Mouse (Mus musculus): ENCODE results near the gene Bmp4.

Gene Bmp4

DNA sequence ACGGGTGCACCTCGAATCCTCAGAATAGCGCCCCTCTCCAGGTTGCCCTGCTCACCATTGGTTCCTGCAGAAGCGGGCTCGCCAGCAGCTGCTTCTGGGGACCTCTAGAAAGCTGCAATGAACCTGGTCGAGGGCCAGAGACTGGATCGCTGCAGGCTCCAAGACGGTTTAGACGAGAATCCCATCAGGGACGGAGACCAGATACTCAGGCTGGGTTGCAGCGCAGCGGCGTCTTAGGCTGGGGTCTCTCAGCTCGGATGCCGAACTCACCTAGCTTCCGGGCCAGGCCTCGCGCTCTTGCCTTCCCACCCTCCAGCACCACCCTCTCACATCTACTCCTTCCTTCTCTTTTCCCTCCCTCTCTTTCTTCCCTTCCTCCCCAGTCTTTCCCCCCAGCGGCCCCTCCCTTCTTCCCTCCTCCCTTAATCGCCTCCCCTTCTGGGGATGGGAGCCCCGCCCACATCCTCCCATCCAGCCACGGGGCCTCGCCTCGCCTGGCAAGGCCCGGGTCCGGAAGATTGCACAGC lies at the start of gene Bmp4:
Bmp4 (minus strand) TSS at position 421 of the 527 bp plus-strand sequence.
- DNase-seq (ENCODE audit: low read depth, low spot score), result no peak

DNA sequence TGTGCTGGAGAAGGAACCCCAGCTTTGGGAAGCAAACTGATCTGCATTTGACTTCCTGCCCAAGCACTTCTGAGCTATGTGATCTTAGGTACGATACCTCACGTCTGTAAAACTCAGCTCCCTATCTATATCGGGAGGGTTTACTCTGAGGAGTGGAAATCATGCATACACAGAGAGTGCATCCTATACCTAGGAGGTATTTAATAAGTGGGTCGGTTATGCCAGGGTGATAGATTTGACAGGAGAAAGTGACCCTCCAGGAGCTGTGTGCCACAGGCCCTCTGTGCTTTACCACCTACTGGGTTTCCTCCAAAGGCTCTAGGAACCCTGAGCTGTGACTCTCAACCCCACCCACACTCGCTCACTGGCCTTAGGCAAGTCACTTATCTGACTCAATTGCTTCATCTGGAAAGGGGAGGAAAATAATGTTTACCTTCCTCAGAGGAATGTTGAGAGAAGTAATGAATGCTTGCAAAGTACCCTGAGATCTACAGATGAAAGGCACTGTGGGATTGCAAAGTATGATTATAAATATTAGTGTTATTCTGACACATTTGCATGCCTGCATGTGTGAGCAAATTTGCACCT lies 49.1 kb upstream of the Bmp4 start:
- peak; percentile 5 for DNase-seq (ENCODE audit: low read depth, low spot score)

DNA sequence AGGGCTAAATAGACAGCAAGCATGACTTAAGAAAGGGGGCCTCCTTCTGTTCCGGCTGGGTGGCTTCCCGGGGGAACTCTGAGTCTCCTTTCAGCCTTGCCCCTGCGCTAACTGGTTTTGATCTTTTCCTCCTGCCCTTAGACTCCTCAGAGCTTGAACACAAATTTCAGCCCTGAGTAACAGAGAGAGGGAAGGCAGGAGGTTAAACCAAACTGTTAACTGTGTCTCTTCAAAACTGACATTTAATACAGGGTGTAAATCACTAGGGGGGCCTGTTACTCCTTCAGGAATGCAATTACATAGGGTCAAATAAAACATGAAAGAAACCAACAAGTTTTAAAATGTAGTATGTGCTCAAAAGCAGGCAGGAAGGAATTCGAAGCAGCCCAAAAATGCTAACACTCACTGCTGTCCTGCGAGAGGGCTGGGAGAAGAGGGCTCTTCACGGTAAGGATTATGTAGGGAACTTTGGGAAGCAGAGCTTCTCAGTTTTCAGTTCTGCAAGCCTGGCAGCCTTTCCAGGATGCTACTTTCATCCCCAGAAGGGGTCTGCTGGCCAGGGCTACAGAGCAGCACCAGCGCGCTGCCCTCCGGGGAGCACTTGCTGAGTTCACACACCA lies 46.1 kb upstream of the Bmp4 start:
- peak; percentile 26 for DNase-seq (ENCODE audit: low read depth, low spot score)

DNA sequence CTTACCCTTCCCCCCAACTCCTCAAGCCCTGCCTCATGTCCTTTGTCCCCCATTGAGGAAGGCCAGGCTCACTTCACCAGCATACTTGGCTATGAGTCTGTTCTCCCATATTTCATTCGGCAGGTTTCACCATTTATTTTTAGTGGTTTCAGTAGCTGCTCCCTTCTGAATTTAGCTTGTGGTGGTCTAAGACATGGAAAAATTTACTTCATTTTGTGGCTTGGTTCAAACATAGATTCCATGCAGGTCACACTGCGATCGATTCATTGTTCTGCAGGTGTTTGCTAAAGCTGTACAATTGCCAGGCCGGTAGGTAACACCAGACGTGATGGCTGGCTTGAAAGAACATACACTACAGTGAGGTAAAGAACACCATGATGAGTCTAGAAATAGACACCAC lies 39.8 kb upstream of the Bmp4 start:
- no peak for DNase-seq (ENCODE audit: low read depth, low spot score)

DNA sequence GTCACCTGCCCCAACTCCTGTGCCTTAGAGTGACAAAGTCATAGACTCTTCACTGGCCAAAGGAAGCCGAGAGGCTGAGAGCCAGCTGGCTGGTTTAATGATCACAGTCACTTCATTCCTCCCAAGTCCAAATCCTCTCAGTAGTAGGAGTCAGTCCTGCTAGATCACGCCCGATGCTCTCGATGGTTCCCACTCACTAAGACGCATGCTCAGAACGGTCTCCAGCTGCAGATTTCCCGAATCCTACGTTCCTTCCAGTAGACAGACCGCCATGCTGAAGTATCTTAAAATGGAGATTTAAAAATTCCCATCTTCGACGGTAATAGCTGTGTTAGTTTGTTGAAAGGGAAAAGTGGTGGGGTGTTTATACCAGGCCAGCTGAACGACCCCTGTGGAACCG lies 36.8 kb upstream of the Bmp4 start:
- no peak for DNase-seq (ENCODE audit: low read depth, low spot score)

DNA sequence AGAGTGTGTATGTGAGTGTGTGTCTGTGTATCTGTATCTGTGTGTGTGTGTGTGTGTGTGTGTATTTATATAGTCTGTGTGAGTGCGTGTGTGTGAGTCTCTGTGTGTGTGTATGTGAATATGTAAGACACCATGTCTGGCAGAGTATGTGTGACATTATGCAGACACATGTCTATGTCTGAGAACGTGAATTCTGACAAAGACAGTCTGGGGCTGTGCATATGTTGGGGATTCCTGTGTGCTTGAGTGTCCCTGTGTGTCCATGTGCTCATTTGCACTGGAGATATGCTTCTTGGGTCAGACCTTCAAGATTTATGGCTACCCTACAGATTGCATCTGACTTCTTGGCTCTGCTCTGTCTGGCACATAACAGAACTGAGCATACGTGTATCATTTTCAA lies 31.4 kb upstream of the Bmp4 start:
- DNase-seq (ENCODE audit: low read depth, low spot score), result no peak

DNA sequence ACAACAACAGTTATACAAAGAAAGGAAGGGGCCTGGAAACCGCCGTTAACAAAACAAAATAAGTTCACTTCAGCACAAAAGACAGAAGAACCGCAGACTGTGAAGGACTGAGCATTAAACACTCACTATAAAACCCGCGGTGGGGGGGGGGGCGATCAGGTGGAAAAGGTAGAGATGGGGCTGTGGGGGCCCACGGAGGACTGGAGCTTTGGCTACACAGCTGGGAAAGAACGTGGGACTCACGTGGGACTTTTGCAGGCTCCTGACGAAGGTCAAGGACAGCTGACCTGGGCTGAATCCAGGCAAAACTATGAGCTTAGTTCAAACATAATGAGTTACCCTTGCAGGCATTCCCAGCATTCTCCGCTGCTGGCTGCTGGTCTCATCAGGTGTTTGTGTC lies 28.8 kb upstream of the Bmp4 start:
- no peak for DNase-seq (ENCODE audit: low read depth, low spot score)

DNA sequence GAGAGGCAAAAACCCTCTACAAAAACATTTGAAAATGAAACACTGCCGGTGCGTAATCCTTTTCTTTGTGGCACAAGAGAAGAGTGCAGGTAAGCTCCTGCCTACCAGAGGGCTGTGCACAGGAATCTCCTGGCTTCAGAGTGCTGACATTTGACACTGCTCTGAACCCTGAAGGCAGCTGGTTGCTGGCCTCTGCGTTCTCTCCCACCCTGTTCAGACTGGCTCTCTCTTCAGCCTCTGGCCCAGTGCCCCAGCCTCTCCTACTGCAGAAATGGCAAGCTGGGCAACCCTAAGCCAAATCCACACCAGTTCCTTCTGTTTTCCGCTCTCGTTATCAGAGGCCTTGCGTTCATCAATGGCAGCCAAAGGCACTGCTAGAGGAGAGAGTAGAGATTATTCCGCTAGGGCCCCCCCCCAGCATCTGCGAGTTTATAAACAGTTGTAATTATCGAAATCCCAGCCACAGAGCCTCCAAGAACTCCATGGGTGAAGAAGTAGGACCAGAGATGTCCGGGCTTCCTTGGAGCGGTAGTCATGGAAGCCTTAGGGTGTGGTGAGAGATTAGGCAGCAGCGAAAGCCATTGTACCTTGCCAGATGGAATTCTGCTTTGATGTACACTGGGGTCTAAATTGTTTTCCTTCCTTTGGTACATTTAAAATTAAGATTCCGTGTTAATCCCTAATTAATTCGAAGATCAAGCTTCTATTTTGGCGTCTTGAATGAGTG lies 28.1 kb upstream of the Bmp4 start:
- DNase-seq (ENCODE audit: low read depth, low spot score), result no peak

DNA sequence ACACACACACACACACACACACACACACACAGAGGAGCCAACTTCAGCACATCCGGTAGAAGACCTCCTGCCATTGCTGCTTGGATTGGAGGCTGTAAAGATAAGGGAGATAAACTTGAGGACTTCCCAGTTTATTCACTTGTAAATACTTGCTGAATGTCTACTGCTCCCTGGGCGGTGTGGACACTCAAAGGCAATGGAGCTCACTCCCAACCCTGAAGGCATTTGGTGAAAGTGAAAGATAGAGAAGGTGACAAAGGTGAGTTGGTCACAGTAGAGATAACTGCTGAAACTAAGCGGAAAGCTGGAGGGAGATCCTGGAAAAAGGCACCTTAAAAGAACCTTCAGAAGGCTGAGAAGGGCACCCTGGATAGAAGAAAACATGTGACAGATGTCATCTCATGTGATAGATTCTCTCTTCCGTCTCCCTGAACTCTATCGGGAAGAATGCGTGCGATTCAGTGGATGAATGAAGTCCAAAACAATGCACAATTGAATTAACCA lies 22.1 kb upstream of the Bmp4 start:
- no peak for DNase-seq (ENCODE audit: low read depth, low spot score)

DNA sequence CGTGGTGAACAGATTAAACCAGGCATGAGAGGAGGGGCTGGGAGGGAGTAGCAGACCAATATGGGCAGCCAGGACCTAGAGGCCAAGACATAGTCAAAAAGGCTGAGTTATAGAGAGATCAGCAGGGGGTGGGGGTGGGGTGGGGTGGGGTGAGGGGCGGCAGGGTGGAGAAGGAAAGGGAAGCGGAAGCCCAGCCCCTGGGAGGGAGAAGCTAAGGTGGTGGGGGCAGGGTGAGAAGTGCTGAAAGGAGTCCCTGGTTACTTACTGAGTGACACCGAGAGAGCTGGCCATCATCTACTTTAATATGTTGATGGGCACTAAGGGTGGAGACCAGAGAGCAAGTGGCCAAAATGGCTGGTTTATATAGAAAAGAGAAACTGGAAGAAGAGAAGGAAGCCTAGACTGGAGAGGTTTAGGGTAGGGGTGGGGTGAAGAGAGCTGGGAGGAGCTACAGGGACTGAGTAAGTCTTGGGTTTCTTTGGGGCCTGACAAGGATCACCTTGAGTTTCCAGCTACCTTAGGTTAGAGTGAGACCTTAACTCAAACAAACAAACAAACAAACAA lies 20.2 kb upstream of the Bmp4 start:
- DNase-seq (ENCODE audit: low read depth, low spot score), result no peak

DNA sequence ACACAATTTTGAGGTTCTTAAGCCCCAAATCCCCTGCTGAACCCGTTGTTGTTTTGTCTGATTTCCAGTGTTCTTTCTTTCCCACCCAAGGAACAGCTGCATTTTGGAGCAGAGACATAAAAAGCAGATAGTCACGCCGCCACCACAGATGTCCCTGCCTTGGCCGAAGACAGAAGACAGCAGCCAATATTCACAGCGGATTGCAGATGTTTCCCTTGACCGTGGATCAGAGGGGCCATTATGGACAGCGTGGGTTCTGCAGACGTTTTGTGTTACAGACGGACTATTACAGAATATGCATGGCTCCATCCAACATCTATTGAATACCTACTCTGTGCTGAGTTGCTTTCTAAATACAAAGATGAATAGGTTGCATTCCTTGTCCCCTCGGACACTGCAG lies 18.5 kb upstream of the Bmp4 start:
- DNase-seq (ENCODE audit: low read depth, low spot score), result no peak

DNA sequence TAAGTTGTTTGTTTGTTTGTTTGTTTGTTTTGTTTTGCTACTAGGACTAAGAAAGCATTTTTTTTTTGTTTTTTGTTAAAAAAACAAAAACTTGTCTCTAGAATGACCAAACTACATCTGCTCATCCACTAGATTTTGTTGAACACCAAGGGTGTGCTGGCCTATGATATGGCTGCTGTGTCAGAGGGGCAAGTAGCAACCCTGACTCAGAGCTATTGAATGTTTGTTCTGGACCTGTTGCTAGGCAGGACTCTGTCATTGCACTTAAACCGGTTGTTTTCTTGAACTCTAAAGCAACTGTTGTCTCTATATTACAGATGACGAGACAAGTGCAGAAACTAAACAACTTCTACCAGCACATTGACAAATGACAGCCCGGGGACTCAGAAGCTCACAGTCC lies 17.9 kb upstream of the Bmp4 start:
- DNase-seq (ENCODE audit: low read depth, low spot score), result peak; percentile 33

DNA sequence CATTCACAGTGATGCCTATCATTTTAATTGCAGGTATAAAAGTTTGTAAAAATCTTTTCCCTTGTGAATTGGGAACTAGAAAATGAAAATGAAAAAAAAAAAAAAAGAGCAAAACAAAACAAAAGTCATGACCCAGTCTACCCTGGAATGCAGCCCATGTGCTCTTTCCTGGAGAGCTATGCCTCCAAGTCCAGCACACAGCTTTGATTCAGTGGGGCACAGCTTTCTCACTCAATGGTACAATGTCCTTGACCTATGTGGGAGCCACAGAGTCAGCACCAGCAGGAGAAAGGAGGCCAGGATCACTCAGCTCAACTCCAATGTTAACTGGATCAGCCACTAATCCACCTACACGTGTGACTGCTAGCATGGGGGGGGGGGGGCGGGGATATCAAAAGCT lies 9.5 kb upstream of the Bmp4 start:
- peak; percentile 10 for DNase-seq (ENCODE audit: low read depth, low spot score)

DNA sequence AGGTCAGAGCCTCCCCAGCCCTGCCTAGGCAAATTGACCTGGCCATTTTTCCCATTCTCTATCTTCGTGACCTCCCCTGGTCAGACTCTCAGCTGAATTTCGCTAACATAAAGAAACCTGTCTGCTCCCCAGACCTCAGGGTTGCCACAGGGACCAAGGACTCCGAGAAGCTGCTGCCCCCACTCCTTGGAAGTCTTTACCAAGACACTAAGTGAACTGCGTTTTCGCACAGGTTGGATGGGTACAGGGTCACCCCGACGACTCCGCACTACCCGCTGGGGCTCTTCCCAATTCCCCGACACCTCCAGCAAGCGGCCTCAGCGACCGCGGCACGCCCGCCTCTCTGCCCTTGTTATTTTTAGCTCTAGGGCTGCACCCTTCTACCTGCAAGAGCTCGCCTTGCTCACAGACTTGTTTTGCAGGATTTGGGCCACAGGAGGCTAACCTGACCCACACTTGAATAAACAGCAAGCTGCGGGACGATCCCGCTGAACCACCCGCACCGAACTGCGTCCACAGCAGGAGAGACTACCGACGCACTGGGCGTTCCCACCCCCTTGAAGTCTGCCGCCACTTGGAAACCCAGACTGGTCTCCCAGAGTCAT lies 7.7 kb upstream of the Bmp4 start:
- DNase-seq (ENCODE audit: low read depth, low spot score), result no peak

DNA sequence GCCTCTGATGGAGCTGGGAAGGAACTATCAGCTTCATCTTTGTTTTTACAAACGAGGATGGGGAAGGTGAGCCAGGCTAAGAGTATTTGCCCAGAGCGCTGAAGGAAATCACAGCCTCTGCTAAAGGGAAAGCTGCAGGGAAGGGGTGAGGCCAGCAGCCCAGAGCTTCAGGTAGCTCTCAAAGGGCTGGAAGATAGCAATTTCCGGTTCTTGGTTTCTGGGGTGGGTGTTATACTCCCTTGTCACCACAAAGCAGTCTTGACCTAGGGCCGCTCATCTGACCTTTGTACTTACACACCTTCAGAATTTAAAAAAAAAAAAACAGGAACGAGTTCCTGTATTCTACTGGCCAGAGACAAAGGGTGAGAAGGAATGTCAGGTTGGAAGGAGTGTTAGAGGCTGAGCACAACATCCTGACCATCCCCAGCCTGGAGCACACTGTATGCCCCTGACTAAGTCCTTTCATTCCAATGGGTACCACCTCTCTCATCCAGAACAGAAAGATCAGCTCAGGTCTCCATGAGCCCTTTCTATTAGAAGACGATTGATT lies 1.2 kb upstream of the Bmp4 start:
- DNase-seq (ENCODE audit: low read depth, low spot score), result no peak

DNA sequence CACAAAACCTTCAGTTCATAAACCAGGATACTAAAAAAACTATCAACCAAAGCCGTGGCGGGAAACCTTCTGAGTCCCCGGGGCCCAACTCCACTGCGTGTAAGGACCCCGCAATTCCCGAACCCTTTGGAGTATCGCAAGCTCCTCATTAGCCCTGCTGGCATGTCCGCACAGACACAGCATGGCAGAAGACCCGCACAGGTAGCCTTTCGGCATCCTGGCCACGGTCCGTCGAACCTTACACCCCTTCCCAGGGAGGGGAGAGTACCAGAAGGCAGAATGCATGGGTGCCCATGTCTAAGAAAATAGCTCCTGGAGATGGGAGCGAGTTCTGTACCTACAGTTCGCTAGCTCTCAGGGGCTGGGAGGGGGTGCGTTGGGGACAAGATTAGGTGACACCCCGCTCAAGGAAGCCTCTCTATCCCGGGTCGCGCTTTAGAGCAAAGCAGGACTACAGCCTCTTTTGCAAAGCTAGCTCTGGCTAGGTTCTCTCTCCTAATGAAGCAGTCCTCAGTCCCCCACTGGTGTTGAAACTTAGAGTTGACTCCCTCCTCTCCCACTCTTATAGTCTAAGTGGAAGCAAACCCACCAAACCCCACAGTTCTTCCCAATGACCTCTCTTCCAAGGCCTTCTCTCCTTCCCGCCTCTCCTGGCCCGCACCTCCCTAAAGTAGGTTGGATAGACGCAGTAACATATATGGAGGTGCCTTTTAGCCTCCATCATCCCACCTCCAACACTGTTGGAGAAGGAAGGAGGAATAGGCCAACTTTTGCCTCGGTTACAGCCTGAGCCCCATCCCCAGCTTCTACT lies 826 bp downstream of the Bmp4 start:
- no peak for DNase-seq (ENCODE audit: low read depth, low spot score)

DNA sequence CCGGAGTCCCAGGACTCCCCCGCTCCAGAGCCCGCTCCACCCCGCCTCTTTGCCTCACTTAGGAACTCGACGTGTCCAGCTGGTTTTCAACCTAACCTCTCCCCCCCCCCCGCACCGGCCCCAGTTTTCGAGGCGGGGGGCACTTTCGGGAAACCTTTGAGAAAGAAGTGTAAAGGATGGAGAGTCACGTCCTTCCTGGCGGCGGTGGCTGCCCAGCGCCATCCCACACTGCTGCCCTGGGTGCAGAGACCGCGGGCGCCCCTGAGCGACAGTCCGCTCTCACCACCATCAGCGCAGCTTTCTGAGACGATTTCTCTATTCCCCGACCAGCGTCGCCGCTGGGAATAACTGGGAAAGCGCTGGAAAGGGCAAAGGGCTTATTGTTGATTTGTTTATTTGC lies 1.8 kb downstream of the Bmp4 start:
- DNase-seq (ENCODE audit: low read depth, low spot score), result no peak

DNA sequence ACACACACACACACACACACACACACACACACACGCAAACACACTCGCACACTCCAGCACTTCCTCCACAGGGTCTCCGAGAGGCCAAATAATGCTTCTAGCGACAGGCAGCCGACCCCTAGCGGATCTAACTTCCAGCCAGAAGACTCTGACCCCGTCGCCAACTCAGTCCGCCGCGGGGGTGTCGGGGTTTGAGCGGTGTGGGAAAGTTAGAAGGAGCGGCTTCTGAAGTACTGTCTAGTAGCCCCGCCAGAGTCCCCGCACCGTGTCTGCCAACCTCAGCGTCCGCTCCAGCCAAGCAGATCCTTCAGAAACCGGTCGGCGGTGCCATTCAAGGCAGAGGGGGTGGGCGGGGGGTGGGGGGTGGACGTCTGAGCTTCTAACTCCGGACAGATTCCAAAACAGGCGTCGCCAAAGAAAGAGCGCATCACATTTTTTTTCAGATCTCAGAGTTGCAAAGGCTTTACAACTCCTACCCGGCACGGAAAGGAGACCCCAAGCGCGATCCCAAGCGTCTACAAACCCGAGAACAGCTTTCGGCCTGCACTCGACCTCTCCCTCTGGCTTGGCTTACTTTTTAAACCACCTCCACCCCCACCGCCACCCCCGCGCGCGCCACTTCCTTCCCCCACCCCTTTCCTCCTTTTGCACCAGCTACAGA lies 2.5 kb downstream of the Bmp4 start:
- no peak for DNase-seq (ENCODE audit: low read depth, low spot score)

DNA sequence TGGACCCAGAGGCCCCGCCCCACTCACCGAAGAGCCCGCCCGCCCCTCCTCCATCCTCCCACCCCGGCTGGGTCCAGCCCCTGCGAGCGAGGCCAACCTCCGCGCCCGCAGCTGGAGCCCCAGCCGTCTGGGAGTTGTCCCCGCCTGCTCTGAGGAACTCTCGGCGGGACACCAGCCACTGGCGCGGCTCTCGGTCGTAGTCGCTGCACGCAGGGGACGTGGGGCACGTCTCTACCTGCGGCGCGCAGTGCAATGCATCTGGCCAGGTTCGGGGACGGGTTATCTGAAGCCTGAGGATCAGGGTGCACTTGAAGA lies 3.2 kb downstream of the Bmp4 start:
- no peak for DNase-seq (ENCODE audit: low read depth, low spot score)
